Comparison of ENCODE assay signal across 21 mouse cellular contexts in the genomic region with DNA sequence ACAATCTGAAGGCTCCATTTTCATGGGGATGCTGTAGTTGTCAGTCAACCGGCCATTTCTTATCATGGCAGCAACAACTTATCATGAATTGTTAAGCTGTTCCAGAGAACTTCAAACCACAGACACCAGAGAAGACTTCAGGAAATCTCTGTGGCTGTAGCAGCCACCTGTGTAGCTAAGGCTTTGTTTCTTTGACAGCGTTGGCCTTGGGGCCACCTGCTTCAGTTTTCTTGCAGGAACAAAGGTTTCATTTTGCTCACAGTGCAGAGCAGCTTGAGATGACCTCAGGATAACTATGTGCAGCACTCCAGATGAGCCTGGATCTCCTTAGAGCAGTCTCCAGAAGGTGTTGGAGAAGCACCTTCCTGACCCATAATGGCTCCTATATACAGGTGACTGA. TPM values are rescaled to one million over a fixed set of nuclear protein-coding genes. Genes with fewer than 3 reads are reported as not detected.
"Had no signal": no experiment of that assay in that cellular context is flagged by ENCODE, and none has a peak within 500 bp of the region (broad histone marks: within the 10 kb centered on the region; RNA-seq: fewer than 3 reads in every experiment).

No protein-coding gene starts in this region.

- DNase-seq: kidney, adult 2 months; kidney, postnatal 25 days; lung, adult 2 months; lung, postnatal 36 days; retina, postnatal 1 day had no signal

RNA-seq across cellular contexts. Expression of a gene that starts 48.7 kb away (rescaled TPM):
- total RNA-seq: layer of hippocampus, postnatal 25 days; left cerebral cortex, adult 2 months; left cerebral cortex, postnatal 14 days; megakaryocyte progenitor cell, adult 5-6 weeks; midbrain, postnatal 0 days had no signal
- polyA plus RNA-seq: intestine, embryonic 16.5 days; kidney, adult 2 months; kidney, embryonic 15.5 days; limb, embryonic 10.5 days; limb, embryonic 14.5 days; liver, embryonic 11.5 days; liver, embryonic 15.5 days; lung, adult 2 months; lung, postnatal 0 days; midbrain, embryonic 13.5 days; midbrain, postnatal 0 days; neural tube, embryonic 11.5 days; neural tube, embryonic 15.5 days; stomach, embryonic 16.5 days had no signal
